Mouse (Mus musculus): ENCODE measurements around the gene Ahcyl2.

DNA sequence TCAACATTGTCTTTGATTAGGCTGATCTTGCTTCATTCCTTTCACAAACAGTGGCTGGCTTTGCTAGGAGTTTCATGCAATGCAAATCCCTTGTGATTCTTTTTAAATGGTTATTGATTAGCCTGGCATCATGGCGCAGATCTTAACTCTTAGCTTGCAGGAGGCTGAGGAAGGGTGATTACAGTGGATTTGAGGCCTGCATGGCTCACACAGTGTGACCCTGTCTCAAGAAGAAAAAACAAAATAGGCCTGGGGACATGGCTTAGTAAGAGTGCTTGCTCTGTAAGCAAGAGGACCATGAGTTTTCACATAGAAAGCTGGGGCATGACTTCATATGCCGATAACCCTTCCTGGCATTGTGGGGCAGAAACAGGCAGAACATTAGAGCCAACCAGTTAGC, 47.8 kb downstream of the Ahcyl2 start:
- no peak for TF ChIP-seq CTCF (IDR thresholded peaks at IDR 0.05; ENCODE audit: low read depth)
- no peak for TF ChIP-seq EP300 (optimal IDR thresholded peaks at IDR 0.05)

Data from stomach, postnatal 0 days (tissue).